Mouse (Mus musculus) liver, postnatal 0 days (tissue): Measurements from ENCODE around the gene Cnst.

Experiments used
- CTCF ChIP-seq: sonication (generic); IDR thresholded peaks from 2 replicates; pipeline ENCODE4 v1.5.1; 2016; ENCODE audit warnings: antibody characterized with exemption, low read depth
- EP300 ChIP-seq: IDR thresholded peaks from 2 replicates; pipeline ENCODE4 v1.6.1; 2016; ENCODE audit warnings: antibody characterized with exemption, low read depth, mild to moderate bottlenecking

DNA sequence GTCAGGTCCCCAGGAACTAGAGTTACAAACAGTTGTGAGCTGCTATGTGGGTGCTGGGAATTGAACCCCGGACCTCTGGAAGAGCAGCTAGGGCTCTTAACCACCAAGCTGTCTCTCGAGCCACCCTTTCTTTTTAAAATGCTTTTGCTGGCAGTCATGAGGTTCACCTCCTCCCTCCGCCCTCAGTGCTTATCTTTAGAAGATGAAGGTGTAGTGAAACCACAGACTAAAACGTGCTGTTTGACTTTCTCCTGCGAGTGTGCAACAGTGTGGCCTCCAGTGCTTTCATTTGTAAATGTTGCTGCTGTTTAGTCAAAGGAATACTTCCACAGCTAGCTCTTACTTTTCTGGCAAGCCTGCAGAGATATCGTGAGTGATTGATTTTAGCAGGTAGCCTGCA, 32.5 kb downstream of the Cnst start:
- TF ChIP-seq CTCF, result no peak
- no peak for TF ChIP-seq EP300
